Mouse (Mus musculus) forebrain, embryonic 16.5 days (tissue): Measurements from ENCODE around the gene Aff3. TPM values are rescaled to one million over a fixed set of nuclear protein-coding genes. Genes with fewer than 3 reads are reported as not detected.

Experiments
- ATAC-seq: fragments of 200-750 bp; cut with Nextera tagmentation; 2 replicates; pipeline ENCODE4 v1.8.0; 2017; ENCODE audit warnings: mild to moderate bottlenecking, moderate library complexity
- H3K27ac ChIP-seq: fragments of 300-500 bp; sonication (generic); 2 replicates; pipeline ENCODE4 v1.5.1; 2014; ENCODE audit warnings: low read length, control low read depth
- H3K27me3 ChIP-seq: fragments of 300-500 bp; sonication (generic); replicated peaks from 2 replicates; pipeline ENCODE4 v1.6.1; 2014; ENCODE audit warnings: low read length; ENCODE audit not compliant: control insufficient read depth, insufficient read depth
- H3K36me3 ChIP-seq: fragments of 300-500 bp; sonication (generic); 2 replicates; pipeline ENCODE4 v1.6.1; 2014; ENCODE audit not compliant: control insufficient read depth, insufficient read depth
- H3K4me1 ChIP-seq: fragments of 300-500 bp; sonication (generic); replicated peaks from 2 replicates; pipeline ENCODE4 v1.6.1; 2014; ENCODE audit warnings: low read length; ENCODE audit not compliant: control insufficient read depth, insufficient read depth
- H3K4me2 ChIP-seq: fragments of 300-500 bp; sonication (generic); 2 replicates; pipeline ENCODE4 v1.6.1; 2014; ENCODE audit warnings: mild to moderate bottlenecking, low read length, control low read depth
- H3K4me3 ChIP-seq: fragments of 300-500 bp; sonication (generic); replicated peaks from 2 replicates; pipeline ENCODE4 v1.5.1; 2014; ENCODE audit warnings: mild to moderate bottlenecking, low read length, control low read depth
- H3K9ac ChIP-seq: fragments of 300-500 bp; sonication (generic); replicated peaks from 2 replicates; pipeline ENCODE4 v1.6.1; 2014; ENCODE audit warnings: low read depth, low read length, control low read depth
- H3K9me3 ChIP-seq: fragments of 300-500 bp; sonication (generic); 2 replicates; pipeline ENCODE4 v1.6.1; 2016; ENCODE audit warnings: low read length; ENCODE audit not compliant: control insufficient read depth
- WGBS: fragments of 180-500 bp; shearing (Covaris S2); extraction: QIAGEN DNeasy Blood & Tissue Kit; methylation state at CpG from one replicate; pipeline ENCODE4 v1.1.7; 2014; 5-methylcytosine and 5-hydroxymethylcytosine counted together
- polyA plus RNA-seq: library from polyadenylated mRNA; unstranded; fragments of >200 nt; fragmentation: Nextera tagmentation; extraction: Ambion mirVana; gene quantifications from 2 replicates; pipeline ENCODE4 v1.2.1, GENCODE M21; 2015

Gene Aff3
- polyA plus RNA-seq, 1 experiment from 2014 or later = 16.9 TPM

DNA sequence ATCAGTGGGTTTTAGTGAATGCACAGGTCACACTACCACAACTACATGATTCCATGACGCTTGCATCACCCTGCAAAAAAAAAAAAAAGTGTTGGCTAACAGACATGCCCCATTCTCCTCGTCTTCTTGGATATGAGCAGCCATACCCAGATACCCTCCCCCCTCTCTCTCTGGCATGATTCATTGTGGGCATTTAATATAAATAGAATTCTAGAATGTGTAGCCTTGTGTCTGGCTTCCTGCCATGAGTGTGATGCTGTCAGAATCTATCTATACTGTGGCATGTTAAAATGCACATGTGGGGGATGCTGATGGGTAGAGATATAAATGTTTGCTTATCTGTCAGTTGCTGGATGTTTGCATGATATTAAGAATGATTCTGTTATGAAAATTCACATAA is 499.1 kb downstream of the Aff3 start:
- Histone ChIP-seq H3K4me1 (no peaks in the 10 kb centered on the region), H3K27ac (no peak overlapping the region), H3K4me3 (no peak overlapping the region), H3K9ac (no peak overlapping the region), H3K27me3 (no peaks in the 10 kb centered on the region), H3K4me2 (no peak overlapping the region), H3K9me3 (no peaks in the 10 kb centered on the region), H3K36me3 (no peaks in the 10 kb centered on the region)
- WGBS = 57% methylated on average over 2 of the region's 2 CpGs
- no peak for ATAC-seq

- H3K27me3 ChIP-seq = no peaks in the 10 kb centered on the region
- H3K4me1 ChIP-seq = no peaks in the 10 kb centered on the region
- H3K4me2 ChIP-seq = no peak overlapping the region
- H3K27ac ChIP-seq = no peak overlapping the region
- 92% methylated on average over 5 of the region's 5 CpGs for WGBS
- H3K9ac ChIP-seq = no peak overlapping the region
- H3K36me3 ChIP-seq = no peaks in the 10 kb centered on the region
- no peak for ATAC-seq
- H3K4me3 ChIP-seq = no peak overlapping the region
- H3K9me3 ChIP-seq = no peaks in the 10 kb centered on the region
Measured at GRCm38 (mm10) chr1:38150086-38150485, 514.7 kb downstream of the Aff3 start.

DNA sequence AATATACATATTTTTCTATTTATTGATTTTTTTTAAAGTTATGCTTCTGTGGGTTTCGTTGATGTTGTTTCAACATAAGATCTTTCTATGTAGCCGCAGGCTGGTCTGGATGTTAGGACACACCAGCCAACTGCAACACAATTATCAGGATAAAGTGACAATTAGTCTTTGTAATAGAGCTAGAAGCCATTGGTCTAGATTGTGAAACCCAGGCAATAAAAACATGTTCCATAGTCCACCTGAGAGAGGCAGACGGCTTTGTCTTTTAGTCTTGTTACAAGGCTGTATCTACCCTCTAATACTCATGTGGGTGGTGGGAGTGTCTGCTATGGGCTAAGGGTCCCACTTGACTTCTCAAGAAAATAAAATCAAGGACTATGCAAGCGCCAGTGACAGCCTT is 518.7 kb downstream of the Aff3 start:
- no peaks in the 10 kb centered on the region for H3K36me3 ChIP-seq
- no peaks in the 10 kb centered on the region for H3K4me1 ChIP-seq
- H3K9ac ChIP-seq = no peak overlapping the region
- WGBS = 94% methylated on average over 4 of the region's 4 CpGs
- H3K9me3 ChIP-seq = no peaks in the 10 kb centered on the region
- no peak for ATAC-seq
- no peaks in the 10 kb centered on the region for H3K27me3 ChIP-seq
- H3K4me2 ChIP-seq = no peak overlapping the region
- H3K4me3 ChIP-seq = no peak overlapping the region
- H3K27ac ChIP-seq = no peak overlapping the region

- Histone ChIP-seq H3K4me3 (no peak overlapping the region), H3K4me1 (no peaks in the 10 kb centered on the region), H3K36me3 (no peaks in the 10 kb centered on the region), H3K9me3 (no peaks in the 10 kb centered on the region), H3K27ac (no peak overlapping the region), H3K4me2 (no peak overlapping the region), H3K27me3 (no peaks in the 10 kb centered on the region), H3K9ac (no peak overlapping the region)
- WGBS = 81% methylated on average over 1 of the region's 1 CpGs
- ATAC-seq = no peak
Measured at GRCm38 (mm10) chr1:38141371-38141770, 523.4 kb downstream of the Aff3 start.

DNA sequence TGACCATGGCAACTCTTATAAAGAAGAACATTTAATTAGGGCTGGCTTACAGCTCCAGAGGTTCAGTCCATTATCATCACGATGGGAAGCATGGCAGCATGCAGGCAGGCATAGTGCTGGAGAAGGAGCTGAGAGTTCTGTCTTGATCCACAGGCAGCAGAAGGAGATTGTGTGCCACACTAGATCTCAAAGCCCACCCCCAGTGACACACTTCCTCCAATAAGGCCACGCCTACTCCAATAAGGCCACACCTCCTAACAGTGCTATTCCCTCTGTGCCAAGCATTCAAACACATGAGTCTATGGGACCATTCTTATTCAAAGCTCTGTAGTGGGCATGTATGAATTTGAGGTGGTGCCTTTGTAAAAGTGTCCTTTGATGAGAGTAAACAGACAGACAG is 523.8 kb downstream of the Aff3 start:
- 84% methylated on average over 2 of the region's 2 CpGs for WGBS
- no peak overlapping the region for H3K9ac ChIP-seq
- no peak for ATAC-seq
- H3K4me1 ChIP-seq = no peaks in the 10 kb centered on the region
- H3K27ac ChIP-seq = no peak overlapping the region
- H3K9me3 ChIP-seq = no peaks in the 10 kb centered on the region
- no peaks in the 10 kb centered on the region for H3K36me3 ChIP-seq
- no peaks in the 10 kb centered on the region for H3K27me3 ChIP-seq
- H3K4me2 ChIP-seq = no peak overlapping the region
- no peak overlapping the region for H3K4me3 ChIP-seq

GRCm38 (mm10) chr1:38139396-38139795 is 525.4 kb downstream of the Aff3 start:
- Histone ChIP-seq H3K27me3 (no peaks in the 10 kb centered on the region), H3K4me2 (no peak overlapping the region), H3K4me1 (no peaks in the 10 kb centered on the region), H3K36me3 (no peaks in the 10 kb centered on the region), H3K9ac (no peak overlapping the region), H3K4me3 (no peak overlapping the region), H3K27ac (no peak overlapping the region), H3K9me3 (no peaks in the 10 kb centered on the region)
- 80% methylated on average over 2 of the region's 2 CpGs for WGBS
- ATAC-seq = no peak

GRCm38 (mm10) chr1:38132942-38133341 is 531.8 kb downstream of the Aff3 start:
- WGBS = 63% methylated on average over 6 of the region's 6 CpGs
- no peaks in the 10 kb centered on the region for H3K27me3 ChIP-seq
- no peak overlapping the region for H3K9ac ChIP-seq
- H3K36me3 ChIP-seq = no peaks in the 10 kb centered on the region
- ATAC-seq = no peak
- H3K4me1 ChIP-seq = peaks cover 12% of the 10 kb centered on the region
- no peak overlapping the region for H3K4me2 ChIP-seq
- H3K4me3 ChIP-seq = no peak overlapping the region
- no peak overlapping the region for H3K27ac ChIP-seq
- no peaks in the 10 kb centered on the region for H3K9me3 ChIP-seq

GRCm38 (mm10) chr1:38130715-38131483 is 533.9 kb downstream of the Aff3 start:
- peaks cover 22% of the 10 kb centered on the region for H3K4me1 ChIP-seq
- no peaks in the 10 kb centered on the region for H3K36me3 ChIP-seq
- H3K4me3 ChIP-seq = no peak overlapping the region
- H3K27me3 ChIP-seq = no peaks in the 10 kb centered on the region
- H3K27ac ChIP-seq = no peak overlapping the region; the same call in none of the 2 replicates
- H3K9ac ChIP-seq = no peak overlapping the region
- no peak for ATAC-seq
- no peaks in the 10 kb centered on the region for H3K9me3 ChIP-seq
- H3K4me2 ChIP-seq = no peak overlapping the region; the same call in 1 of the 2 replicates
- 54% methylated on average over 10 of the region's 10 CpGs for WGBS

- Histone ChIP-seq H3K36me3 (no peaks in the 10 kb centered on the region), H3K4me1 (peaks cover 24% of the 10 kb centered on the region), H3K27ac (peak within 1 kb of the TSS; percentile 86), H3K27me3 (no peaks in the 10 kb centered on the region), H3K9me3 (no peaks in the 10 kb centered on the region), H3K4me2 (peak within 1 kb of the TSS; percentile 90), H3K4me3 (peak within 1 kb of the TSS; percentile 85), H3K9ac (peak within 1 kb of the TSS; percentile 84)
- under 1% methylated on average over 99 of the region's 122 CpGs for WGBS
- ATAC-seq = peak; percentile 93
Measured at GRCm38 (mm10) chr1:38129501-38130267, 535.1 kb downstream of the Aff3 start, which contains the start of gene Rev1. Rev1 (minus strand) TSS chr1:38129801.
